Mouse (Mus musculus): ENCODE results near the gene Rtp3. TPM values are rescaled to one million over a fixed set of nuclear protein-coding genes. Genes with fewer than 3 reads are reported as not detected.

Gene Rtp3
- total RNA-seq, 2 experiments from 2014 or later: 0.70 to 1.3 TPM

DNA sequence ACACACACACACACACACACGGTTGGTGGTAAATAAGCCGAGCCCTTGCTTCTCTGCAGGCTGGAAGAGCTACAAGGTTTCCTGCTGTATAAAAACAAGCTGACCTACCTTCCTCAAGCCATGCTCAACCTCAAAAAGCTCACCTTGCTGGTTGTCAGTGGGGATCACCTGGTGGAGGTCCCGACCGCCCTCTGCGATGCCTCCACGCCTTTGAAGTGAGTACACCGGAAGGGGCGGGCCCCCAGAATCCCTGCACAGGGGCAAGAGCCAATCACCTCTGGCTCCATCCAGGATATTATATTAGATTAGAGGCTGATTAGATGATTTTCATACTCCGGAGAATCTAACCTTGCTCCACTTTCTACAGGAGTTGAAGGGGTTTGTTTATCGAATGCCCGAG is 11.0 kb downstream of the Rtp3 start:
- no peak for DNase-seq

DNA sequence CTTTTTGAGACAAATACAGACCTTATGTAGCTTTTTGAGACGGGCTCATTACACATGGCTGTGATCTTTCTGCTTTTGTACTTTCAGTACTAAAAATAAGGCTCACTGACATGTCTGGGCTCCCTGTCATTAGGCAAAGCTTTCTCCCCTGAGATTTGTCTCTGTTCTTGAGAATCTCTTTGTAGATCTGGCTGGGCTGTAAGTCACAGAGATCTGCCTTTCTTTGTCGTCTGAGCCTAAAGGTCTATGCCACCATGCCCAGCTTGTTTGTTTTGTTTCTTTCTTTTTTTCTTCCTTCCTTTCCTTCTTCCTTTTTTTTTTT is 24.5 kb downstream of the Rtp3 start:
- DNase-seq: no peak

DNA sequence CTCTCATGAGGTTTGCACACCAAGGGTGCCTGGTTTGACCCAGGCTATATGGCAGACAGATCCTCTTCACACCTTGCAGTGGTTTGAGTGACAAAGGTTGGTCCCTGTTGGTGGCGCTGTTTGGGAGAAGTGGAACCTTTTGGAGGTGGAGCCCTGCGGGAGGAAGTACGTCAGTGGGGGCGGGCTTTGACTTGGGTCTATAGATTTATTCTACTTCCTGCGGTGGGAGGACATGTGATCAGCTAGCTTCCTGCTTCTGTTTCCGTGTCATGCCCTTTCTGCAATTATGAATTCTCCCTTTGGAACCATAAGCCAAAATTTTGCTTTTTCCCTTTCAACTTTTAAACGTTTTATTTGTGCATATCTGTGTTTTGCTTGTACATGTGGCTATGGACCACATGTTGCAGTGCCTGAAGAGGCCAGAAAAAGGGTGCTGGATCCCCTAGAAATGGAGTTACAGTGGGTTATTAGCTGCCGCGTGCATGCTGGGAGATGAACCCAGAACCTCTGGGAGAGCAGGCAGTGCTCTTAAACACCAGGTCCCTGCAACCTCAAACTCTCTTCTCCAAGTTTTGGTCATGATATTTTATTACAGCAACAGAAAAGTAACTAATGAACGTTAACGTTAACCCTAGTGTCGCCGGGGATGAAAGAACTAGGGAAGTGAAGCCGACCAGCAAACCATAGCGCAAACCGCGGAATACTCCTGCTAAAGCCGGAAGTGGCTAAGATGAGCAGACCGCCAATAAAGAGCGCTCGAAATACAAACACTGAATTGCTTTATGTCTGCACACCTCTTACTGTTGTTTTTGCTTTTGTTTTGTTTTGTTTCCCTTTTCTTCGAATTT is 25.1 kb downstream of the Rtp3 start:
- DNase-seq: no peak

DNA sequence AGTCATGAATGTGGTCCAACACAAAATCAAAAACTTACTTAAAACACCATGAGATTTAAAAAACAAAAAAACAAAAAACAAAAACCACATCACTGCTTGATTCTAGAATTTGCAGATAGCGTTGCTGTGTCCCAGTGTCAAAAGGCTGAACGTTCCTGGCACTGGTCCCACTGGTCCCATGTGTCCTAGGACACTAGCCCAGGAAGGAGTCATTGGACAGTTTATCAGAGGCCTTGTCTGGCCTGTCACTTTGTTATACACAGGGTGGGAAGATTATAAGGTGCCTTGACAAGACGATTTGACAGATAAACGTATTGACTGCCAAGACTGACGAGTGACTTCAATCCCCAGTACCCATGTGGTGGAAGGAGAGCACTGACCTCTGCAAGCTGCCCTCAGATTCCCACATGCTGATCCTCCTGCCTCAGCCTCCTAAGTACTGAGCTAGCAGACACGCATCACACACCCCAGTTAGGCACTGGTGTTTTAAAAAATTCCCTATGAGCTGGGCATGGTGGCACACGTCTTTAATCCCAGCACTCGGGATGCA is 26.7 kb downstream of the Rtp3 start:
- DNase-seq: no peak

DNA sequence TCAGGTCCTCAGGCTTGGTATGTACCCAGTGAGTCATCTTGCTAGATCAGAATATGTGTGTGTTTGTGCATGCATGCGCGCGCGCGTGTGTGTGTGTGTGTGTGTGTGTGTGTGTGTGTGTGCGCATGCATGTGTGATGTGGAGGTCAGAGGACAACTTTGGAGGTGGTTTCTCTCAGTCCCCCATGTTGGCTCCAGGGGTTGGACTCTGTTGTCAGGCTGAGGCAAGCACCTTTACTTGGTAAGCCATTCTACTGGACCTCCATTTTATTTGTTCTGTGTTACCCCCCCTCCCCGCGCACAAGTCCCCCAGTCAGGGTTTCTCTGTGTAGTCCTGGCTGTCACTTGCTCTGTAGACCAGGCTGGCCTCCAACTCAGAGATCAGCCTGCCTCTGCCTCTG is 29.0 kb downstream of the Rtp3 start:
- no peak for DNase-seq

DNA sequence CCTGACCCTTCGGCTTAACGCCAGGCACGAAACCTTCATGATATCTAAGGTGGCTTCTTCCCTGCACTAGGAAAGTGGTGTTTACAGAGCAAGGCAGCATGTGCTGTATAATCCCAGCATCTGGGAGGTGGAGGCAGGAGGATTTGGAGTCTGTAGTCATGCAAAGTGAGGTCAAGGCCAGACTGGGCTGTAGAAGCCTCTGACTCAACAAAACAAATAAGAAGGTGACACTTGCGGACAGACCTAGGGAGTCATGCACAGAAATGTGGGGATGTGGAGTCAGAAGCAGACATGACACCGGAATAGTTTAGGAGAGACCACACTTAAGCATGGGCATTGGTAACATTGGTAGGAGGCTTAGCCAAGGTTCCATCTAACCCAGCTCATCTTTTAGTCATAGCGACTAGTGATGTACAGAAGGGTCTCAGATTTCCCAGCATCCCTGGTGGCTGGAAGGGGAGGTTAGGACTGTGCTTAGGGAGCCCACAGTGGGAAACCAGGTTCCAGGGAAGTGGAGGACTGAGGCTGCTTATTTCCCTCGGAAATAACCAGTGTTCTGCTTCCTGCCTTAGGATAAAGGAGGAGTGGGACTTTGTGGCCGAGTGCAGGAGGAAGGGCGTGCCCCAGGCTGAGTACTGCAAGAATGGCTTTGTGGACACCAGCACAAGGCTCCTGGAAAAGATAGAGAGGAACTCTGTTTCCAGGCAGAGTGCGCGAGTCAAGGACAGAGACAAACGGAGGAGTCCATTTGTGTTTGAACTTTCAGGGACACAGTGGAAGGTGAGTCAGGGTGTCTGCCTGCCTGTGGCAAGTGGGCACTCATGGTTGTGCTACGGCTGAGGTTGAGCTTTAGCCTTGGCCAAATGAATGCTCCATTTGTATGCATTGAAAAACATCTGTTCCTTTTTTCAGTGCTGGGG is 29.9 kb downstream of the Rtp3 start:
- no peak for DNase-seq

DNA sequence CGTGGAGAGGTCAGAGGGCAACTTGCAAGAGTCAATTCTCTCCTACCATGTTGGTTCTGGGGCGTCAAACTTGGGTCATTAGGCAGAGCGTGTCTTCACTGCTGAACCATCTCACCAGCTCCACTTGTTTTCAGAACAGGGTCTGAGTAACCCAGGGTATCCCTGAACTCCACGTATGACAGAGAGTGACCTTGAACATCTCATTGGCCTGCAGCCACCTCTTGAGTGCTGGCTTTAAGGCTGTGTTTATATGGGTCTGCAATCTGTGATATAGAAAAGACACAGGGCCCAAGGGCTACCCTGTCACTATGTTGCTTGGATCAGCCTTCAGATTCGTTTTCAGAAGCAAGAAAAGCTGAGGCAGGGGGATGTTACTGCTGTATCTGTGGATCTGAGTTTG is 30.7 kb downstream of the Rtp3 start:
- DNase-seq: no peak

DNA sequence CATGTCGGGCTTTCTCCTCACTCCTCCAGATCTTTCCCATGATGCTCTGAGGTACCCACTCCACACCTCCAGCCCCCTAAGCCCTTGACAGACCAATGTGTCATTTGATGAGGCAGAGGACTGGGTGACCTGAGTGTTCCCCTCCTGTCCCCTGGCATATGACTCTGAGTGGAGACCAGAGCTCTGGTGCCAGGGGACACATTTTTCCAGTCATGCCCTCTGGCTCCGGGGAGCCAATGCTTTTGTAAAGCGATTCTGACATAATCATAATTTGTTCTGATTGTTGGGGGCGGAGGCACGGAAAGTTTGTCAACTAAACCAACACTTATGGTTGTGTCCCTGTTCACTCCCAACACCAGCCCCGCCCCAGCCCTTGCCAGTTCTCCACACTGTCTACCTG is 34.4 kb downstream of the Rtp3 start:
- no peak for DNase-seq

DNA sequence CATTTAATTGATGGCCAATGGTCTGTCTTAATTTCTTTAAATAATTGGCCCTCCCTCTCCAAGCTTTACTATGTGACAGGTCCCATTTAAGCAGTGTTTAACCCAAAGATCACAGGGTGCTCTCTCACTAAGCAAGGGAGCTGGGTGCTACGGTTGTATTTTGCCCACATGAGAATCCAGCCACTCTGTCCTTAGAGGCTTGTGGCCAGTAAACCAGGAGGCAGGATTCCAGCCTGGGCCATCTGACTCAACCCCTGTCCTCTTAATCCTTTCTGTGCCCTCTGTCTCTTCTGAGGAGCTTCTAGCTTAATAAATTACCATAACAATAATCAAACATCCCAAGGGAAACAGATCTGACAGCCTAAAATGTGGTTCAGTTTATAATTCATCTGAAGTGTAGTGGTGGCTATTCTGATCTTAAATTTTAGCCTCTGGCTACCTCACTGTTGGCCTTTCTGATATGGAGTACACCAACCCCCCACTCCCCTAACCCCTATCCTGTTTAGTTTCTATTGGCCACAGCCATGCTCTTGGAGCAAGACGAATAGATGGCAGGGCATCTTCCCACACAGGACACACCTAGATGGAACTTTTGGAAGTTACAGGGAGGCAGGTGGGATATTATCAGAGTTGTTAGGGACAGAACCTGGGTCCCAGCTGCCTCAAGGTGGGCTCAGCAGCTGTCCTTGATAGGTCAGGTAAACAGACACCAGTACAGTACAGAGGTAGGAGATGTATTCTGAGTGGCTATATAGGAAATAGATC is 35.5 kb downstream of the Rtp3 start:
- DNase-seq: no peak

DNA sequence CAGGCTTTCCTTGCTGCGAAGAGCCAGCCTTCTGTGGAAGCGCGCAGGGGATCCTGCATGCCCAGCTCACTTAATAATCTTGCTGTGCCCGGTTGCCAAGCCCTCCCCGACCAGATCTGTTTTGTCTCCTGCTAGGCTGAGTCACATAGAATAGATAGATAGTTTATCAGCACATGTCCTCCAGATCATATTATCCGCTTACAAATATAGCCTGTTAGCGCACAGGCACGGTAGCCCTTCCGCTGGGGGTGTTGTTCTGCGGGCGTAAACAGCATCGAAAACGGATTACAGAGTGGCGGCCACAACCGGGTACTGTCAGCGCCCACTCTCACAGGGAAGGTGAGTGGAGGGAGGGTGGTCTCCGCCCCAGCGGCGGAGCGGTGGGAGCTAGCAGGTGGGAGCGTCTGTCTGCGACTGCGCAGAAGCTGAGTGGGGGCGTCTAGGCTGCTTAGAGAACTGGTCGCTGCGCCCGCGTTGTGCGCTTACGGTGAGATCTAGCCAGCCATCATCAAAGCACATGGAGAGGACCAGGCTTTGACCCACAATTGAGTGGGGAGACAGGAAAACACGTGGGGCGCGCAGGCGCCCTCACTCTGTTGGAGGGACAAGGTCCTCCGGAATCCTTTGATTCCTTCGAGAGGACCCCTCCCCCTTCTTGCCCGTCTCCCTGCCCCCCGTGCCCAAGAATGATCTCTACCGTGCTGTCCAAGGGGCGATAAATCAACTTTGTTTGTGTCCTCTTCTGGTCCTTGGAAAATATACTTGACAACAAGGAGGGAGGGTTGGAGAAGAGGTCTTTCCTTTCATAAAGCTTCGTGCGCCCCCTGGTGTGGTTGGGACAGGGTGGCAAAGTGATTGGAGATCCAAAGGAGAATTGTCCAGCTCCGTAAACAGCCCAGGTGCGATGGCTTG is 36.6 kb downstream of the Rtp3 start:
- DNase-seq: peak; percentile 56

DNA sequence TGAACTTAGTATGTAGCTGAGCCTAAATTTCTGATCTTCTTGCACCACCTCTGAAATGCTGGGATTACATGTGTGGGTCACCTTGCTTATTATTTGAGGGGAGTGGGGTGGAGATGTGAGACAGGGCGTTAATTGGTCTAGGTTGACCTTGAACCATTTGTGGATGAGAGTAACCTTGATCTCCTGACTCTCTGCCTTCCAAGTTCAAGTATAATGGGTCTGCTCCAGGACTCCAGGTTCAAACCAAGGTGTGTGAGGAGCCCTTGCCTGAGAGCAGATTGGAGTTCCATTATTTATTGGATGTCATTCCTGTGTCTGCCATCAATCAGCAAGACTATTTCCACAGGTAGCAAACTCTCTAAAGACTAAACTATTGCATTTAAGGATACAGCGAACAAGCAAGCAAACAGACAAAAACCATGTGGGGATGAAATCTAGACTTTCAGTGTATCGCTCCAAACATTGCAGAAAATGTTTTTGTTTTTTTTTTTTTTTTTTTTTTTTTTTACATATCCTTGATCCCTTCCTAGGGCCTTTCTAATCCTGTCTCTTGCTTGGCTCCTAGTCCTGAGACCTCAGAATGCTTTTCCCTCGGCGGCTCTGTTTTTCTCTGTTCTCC is 37.3 kb downstream of the Rtp3 start:
- DNase-seq: no peak

DNA sequence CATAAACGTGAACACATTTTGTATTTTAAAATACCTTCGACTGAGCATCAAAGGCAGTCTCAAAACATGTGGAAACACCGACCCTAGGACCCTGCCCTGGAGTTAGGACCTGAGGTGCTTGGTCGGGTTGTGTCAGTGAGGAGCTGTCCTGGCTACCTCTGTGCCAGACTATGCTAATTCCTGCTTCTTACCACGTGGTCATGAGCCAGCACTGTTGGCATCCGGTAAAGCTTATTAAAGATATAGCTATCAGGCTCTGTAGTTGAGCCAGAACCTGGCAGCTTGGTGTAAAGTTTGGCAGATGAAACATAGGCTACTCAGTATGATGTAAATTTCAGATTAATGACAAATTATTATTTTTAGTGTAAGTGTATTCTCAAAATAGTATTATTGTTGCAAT is 38.0 kb downstream of the Rtp3 start:
- no peak for DNase-seq

DNA sequence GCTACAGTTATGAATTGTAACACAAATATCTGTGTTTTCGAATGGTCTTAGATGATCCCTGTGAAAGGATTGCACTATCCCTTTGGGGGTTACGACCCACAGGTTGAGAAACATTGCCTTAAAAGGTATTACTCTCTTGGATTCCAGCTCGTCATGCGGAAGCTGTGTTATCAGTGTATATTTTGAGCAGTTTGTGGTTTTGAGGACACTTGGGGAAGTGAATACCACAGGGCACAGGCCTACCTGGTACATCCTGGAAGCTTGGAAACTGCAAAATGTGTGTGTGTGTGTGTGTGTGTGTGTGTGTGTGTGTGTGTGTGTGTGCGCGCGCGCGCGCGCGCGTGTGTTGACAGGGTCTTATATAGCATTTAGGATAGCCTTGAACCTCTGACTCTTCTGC is 38.5 kb downstream of the Rtp3 start:
- DNase-seq: no peak

DNA sequence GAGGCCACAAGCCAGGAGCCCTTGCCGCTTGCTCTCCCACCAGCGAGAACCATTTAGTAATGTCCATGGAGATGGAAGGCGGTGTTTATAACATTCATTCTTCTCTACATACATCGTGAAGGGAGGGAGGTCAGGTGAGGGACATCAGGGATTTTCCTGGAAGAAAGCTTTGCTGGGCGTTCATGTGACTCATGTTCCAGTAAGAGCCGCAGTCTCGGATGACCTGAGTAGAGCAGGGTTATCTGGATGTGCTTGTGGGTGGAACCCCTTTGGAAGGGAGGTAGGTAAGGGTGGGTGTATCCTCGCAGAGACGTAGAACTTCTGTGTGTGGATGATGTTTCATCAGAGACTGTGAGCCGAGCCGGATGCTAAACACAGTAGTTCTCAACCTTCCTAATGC is 39.0 kb downstream of the Rtp3 start, which contains the start of gene Lrrc2:
Lrrc2 (plus strand) TSS at position 149 of the 400 bp plus-strand sequence.
- no peak for DNase-seq

DNA sequence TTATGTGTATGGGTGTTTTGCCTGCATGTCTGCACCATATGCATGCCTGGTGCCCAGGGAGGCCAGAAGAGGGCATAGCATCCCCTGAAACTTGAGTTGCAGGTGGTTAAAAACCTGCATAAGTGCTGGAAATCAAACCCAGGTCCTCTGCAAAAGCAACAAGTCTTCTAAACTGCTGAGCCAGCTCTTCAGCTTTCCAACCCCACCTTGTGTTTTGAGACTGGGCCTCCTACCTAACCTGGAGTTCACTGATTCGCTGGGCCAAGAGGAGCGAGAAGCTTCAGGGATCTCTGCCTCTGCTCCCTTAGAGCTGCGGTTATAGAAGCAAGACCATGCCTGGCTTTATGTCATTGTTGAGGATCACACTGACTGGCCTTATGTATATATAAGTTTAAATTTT is 40.3 kb downstream of the Rtp3 start:
- DNase-seq: no peak

DNA sequence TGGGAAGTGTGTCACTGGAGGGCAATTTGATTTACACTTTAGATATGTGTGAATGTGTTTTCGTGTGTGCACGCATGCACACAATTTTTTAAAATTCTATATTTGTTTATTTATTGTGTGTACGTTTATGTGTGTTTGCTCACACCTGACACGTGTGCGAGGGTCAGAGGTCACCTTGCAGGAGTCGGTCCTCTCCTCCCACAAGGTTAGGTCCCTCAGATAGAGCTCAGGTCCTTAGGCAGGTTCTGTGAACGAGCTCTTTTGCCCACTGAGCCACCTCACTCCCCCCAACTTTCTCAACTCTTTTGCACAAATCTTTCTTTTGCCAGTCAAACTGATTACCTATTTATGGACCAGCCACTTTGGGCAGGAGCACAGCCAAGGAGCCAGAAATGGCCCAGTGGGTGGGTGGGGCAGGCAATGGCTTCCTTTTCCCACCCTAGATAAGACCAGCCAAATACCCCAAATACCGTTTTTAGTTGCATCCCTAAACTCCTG is 41.5 kb downstream of the Rtp3 start:
- no peak for DNase-seq

DNA sequence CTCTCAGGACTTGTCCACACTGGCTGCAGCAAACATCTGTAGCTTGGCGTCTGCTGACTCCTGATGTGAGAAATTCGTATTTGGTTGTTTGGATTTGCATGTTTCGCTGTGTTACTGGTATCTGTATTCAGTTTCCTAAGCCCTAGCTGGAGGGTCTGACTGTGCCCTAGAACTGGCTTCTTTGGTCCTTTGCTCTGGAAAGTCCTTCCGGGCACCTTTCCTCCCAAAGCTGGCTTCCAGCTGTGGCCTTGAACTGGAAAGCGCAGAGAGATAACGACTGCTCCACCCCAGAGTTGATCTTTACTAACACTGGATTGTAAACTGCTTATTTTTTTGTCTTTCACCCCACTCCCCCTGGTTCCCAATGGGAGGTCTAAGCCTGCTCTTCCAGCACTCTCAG is 42.5 kb downstream of the Rtp3 start:
- no peak for DNase-seq

DNA sequence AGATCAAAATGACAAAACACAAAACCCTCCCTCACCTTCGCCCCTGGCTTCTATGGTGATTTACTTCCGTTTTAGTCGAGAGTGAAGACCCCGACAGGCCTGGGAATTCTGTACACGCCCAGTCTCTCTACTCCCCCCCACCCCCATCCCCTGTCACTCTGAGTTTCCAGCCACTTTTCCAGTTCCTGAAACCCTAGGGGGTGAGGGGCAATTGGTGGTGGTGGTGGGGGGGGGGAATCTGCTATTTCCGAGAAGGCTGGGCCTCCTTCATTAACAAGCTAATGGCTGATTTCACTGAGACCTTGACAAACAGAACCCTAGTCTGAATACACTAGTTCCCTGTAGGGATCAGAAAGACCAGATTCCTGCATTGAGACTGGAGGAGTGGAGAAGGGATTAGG is 43.1 kb downstream of the Rtp3 start:
- DNase-seq: no peak

DNA sequence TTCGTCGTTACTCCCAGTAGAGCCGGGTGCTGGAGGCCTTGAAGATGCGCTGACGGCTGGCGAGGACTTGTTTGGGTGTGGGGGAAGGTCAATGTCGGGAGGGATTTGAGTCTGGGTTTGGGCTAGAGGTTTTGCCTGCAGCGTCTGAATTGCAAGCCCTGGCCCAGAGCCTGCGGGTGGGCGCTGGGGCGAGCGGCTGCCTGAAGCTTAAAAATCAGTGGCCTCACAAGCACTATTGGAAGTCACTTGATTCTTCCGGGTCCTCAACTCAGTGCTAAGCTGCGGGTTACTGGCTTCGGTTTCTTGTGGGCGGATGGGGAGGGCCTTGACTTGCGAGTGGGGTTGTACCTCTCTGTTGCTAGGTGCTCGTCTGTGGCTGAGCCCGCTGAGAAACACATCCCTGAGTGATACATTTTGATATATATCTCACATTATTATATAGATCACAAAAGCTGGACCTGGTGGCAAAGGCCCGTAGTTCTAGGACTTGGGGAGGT is 43.8 kb downstream of the Rtp3 start:
- no peak for DNase-seq

DNA sequence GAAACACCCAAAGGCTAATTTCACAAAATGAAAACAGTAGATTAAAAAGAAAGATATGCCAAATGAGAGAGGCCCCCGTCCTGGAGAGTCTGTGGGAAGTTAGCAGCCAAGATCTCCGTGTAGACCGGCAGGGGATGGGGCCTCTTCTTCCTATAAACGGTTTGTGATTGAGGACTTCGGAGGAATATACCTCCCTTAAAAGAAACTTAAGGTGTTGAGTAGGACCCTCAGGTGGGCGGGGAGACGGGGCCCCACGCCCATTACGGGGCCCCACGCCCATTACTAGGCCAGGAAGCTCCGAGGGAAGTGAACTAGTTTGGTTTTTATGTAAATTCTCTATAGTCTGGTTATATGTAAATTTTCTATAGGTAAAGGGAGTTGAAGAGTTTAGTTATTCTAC is 44.5 kb downstream of the Rtp3 start, which contains the start of gene Tdgf1:
Tdgf1 (minus strand) TSS at position 233 of the 400 bp plus-strand sequence.
- DNase-seq: no peak

Data from gastrocnemius, postnatal 25 days (tissue).